In the genomic region with DNA sequence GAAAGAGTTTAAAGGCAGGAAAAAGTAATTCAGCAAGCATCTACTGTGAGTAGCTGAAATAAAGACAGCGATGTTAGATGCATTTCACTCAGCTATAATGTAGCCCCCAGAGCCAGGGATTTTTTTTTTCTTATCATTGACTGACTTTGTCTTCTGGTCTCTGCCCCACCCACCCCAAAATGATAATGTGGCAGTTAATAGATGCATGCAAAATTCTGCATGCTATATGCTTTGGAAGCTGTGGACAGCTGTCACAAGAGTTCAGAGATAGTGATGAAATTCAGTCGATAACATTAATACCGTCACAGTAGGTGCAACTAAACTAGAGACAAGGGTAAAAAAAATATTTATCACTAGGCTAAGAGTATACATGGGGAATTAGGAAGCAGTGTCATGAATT, we compare ENCODE assay signal across 15 mouse cellular contexts.
"Had no signal": no experiment of that assay in that cellular context is flagged by ENCODE, and none has a peak within 500 bp of the region (broad histone marks: within the 10 kb centered on the region; RNA-seq: fewer than 3 reads in every experiment).

No protein-coding gene starts in this region.

- H3K4me1 ChIP-seq: liver, embryonic 12.5 days; midbrain, embryonic 13.5 days; midbrain, embryonic 15.5 days; neural tube, embryonic 12.5 days; stomach, embryonic 15.5 days had no signal

- H3K9ac ChIP-seq: liver, embryonic 12.5 days; lung, embryonic 14.5 days; midbrain, embryonic 13.5 days; midbrain, embryonic 15.5 days; neural tube, embryonic 12.5 days; stomach, embryonic 15.5 days had no signal

- H3K27me3 ChIP-seq: liver, embryonic 12.5 days; midbrain, embryonic 13.5 days; midbrain, embryonic 15.5 days; neural tube, embryonic 12.5 days; stomach, embryonic 15.5 days had no signal

- ATAC-seq: liver, embryonic 12.5 days; midbrain, embryonic 13.5 days; midbrain, embryonic 15.5 days had no signal

- H3K4me3 ChIP-seq: liver, embryonic 12.5 days; midbrain, embryonic 13.5 days; midbrain, embryonic 15.5 days; neural tube, embryonic 12.5 days; stomach, embryonic 15.5 days had no signal

- H3K4me2 ChIP-seq: liver, embryonic 12.5 days; lung, embryonic 14.5 days; midbrain, embryonic 11.5 days; midbrain, embryonic 13.5 days; midbrain, embryonic 15.5 days; neural tube, embryonic 12.5 days; stomach, embryonic 15.5 days had no signal

- H3K27ac ChIP-seq: liver, embryonic 12.5 days; macrophage; midbrain, embryonic 13.5 days; midbrain, embryonic 15.5 days; neural tube, embryonic 12.5 days; stomach, embryonic 15.5 days; stomach, postnatal 0 days had no signal

- H3K9me3 ChIP-seq: liver, embryonic 12.5 days; midbrain, embryonic 13.5 days; midbrain, embryonic 15.5 days; neural tube, embryonic 12.5 days; stomach, embryonic 15.5 days had no signal

- H3K36me3 ChIP-seq: liver, embryonic 12.5 days; midbrain, embryonic 13.5 days; midbrain, embryonic 15.5 days; neural tube, embryonic 12.5 days; stomach, embryonic 15.5 days had no signal

- DNase-seq: lung, adult 18-20 months; lung, embryonic 14.5 days; lung, postnatal 14 days; lung, postnatal 36 days; right cerebral cortex, postnatal 14 days; thymus, adult 2 months; thymus, postnatal 25 days had no signal
